Mouse (Mus musculus): ENCODE measurements at regions not wholly inside any gene's neighbourhood (a gene's known extent, or its start where the extent isn't known, plus 50 kb on each side); places are given as distances from the start of the nearest gene placed in this dataset.

DNA sequence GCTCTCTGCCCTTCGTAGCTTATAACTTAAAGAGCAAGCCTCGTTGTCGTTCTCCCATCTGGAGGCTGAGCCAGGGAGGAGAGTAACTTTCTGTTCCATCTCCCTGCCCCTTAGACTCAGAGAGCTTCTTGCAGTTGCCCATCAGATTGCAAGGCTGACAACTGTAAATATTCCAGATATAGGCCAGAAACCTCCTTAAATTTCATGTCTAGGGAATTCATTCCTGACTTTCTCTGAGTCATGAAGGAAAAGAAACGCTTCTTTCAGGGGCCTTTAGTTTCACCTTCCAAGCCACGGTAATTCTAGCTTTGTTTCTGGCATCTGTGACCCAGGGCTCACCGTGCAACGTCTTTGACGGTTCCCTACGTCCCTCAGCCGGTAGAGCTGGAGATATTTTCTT, 220.0 kb upstream of the Srek1ip1 start:
- TF ChIP-seq CTCF (IDR thresholded peaks at IDR 0.05) = no peak
- no peak for TF ChIP-seq EP300 (IDR thresholded peaks at IDR 0.05)
